Mouse (Mus musculus) cerebellum, postnatal 14 days (tissue): ENCODE data around the gene Nphp3.

ENCODE experiments used
- DNase-seq, 2 experiments: peaks; one replicate each; pipeline ENCODE4 v3.0.0; 2021; ENCODE audit warnings: mixed read lengths in 2 of 2

Gene Nphp3

DNA sequence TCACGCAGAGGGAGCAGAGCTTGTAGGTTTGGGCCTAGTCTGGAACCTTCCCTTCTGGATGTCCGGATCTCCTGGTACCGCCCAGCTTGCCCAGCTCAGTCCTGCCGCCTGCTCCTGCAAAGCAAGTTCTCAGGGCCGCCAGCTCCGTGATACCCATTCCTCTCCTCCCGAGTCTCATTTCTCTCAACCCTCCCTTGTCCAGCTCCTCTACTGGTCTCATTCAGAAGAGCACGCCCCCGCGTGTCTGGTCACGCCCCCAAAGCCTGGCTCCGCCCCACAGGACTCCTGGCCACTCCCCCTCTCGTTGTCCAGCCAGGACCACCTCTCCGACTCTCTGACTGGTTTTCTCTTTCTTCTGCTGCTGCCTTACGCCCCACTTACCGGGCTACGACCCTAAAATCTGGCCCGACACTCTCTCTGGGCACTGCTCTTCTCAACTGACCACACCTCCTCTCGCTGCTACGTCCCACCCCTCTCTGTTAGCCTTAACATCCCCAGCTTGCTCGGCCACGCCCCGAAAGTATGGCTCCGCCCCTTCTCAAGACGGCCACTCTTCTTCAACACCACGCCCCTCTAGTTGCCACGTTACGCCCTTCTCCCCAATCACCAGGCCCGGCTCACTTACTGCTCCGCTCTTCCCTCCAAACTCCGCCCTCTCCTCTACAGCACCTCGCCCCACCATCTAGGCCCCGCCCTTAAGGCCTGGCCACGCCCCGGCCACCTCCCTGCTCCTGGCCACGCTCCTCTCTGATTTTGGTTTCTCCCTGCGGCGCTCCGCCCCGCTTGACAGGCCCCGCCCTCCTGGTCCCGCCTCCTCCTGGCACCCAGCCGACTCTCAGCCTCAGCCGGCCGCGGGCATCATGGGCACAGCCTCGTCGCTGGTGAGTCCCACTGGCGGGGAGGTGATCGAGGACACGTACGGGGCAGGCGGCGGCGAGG is at the start of gene Nphp3:
TSS of gene Nphp3 (plus strand) at position 624 of the 939 bp plus-strand sequence.
- peak; percentile 99 to 100 for DNase-seq

DNA sequence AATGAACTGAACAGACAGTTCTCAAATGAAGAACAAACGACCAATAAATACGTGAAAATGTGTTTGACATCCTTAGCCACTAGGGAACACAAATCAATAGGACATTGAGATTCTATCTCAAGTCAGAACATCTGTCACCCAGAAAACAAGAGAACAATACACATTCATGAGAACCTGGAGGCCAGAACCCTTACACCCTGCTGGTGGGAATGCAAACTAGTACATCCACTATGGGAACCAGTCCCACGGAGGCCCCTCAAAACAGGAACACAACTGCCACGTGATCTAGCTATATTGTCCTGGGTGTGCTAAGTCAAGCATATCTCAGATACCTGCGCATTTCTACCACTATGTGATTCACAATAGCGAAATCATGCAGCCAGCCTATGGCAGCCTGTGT is 43.6 kb upstream of the Nphp3 start:
- DNase-seq: no peak

DNA sequence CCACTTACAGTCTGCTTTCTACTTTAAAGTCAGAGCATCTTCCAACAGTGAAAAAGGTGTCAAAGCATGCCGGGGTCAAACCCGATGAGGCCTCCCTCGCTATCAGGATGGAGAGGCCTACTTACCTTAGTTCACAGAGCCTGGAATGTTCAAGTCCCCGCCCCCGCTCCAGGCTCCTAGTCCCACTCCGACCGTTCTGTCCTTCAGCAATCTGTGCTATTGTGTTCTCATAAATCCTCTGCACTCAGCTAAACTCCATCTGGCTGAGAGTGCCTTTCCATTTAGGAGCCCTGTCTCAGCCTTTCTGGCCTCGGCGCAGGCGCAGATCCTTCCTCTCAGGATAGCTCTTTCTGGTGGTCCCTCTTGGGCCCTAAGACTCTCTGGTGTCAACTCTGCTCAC is 42.4 kb upstream of the Nphp3 start:
- no peak for DNase-seq

DNA sequence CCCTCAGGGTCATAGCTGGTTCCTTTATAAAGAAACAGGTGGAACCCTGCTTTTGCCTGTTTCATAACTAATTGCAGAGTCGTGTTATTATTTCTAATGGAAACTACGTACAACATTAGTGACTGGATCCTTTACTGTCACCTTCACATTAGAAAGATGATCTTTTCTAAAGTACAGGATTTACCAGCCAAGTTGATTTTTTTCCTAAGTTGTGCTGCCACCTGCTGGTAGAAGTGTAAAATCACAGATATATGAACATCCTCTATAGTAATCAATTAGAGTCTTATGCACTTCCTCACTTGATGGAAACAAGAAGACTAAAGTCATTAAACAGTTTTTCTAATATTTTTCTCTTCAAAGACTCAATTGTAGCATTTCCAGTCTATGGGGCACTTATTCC is 5.8 kb upstream of the Nphp3 start:
- DNase-seq: peak; percentile 79 to 82

DNA sequence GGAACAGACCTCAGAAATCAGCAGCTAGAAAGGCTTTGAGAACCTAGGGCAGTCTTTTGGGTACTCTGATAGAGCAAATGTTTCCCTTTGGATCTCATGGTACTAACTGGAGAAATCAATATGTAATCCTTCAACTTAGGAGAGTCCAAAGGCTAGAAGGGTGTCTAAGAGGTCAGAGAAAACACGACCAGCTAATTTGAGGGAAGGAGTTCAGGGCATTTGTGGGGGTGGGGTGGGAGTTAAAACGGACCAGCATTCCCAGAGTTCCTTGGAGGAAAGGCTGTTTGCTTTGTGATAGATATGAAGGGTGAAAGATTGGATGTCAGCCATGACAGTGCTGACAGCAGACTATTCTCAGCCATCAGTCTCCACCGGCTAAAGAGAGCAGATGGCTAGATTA is 1.7 kb upstream of the Nphp3 start:
- DNase-seq: no peak

DNA sequence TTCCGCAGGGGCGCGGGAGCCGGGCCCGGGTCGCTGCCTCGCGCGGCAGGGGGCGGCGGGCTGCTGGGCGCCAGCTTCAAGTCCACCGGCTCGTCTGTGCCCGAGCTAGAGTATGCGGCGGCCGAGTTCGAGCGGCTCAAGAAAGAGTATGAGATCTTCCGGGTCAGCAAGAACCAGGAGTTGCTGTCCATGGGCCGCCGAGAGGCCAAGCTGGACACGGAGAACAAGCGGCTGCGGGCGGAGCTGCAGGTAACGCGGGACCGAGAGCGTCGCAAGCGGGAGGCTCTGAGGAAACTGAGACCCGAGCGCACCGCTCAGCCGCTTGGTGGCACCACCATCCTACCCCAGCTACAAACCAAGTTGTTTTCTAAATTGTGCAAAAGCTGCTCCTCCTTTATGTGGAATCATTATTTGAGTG is 578 bp downstream of the Nphp3 start:
- DNase-seq: peak in 1 of 2 experiments; percentile 84

DNA sequence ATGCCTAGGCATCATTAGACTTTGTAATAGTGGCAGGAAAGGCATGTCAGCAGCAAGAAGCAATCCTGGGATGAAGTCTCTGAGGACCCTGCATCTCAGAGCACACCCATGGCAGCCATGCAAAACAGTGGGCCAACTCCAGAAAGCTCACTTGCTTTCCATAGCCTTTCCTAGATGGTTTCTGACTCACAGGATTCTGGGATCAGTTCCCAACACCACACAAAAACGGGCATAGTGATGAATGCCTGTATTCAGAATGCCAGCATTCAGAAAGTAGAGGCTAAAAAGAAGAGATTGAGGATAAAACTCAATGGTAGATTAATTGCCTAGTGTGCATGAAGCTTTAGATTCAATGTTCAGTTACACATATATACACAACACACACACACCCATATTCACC is 12.2 kb downstream of the Nphp3 start:
- DNase-seq: no peak

DNA sequence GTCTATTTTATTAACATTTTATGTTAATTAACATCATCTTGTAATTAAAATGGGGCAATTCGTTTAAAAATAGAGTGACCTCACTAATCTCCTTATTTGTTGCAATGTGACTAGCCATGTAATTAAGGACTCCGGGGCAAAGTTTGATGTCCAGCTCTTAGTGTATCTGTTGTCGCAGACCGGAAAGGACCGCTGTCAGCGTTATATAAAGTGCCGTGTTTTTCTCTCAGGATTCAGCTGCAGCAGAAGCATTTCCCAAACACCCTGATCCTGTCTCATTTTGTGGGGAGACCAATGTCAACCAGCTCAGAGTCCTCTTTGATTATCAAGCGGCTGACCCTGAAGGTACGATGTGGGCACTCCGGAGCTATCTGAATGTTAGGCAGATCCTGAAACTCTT is 18.7 kb downstream of the Nphp3 start:
- no peak for DNase-seq

DNA sequence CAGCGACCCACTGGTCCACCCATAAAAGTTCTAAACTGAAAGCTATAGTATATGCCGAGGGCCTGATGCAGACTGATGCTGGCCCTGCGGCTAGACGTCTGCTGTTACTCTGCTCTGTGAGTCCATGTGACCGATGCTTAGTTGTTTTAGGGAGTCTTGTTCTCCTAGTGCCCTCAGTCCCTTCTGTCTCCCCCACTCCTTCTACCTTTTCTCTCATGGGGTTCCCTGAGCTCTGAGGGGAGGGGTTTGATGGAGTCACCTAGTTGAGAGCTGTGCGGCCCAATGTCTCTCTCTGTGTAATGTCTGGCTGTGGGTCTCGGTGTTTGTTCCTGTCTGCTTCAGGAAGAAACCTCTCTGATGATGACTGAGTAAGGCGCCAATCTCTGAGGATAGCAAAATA is 24.8 kb downstream of the Nphp3 start:
- no peak for DNase-seq

DNA sequence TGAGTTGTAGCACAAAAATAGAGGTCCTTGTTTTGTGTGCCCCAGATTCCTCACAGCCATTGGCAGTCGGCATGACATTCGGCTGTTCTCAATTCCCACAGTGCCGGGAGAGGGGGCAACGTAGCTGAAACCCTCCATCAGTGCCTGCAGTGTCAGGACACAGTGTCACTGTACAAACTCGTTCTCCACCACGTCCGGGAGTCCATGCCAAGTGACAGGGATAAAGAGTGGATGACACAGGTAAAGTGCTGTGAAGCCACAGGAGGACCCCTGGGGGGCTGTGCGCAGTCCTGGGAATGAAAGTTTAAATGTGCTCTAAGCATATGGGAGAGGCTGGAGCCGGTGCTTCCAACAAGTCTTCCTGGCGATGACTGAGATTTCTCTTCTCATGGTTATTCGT is 27.5 kb downstream of the Nphp3 start:
- DNase-seq: no peak

DNA sequence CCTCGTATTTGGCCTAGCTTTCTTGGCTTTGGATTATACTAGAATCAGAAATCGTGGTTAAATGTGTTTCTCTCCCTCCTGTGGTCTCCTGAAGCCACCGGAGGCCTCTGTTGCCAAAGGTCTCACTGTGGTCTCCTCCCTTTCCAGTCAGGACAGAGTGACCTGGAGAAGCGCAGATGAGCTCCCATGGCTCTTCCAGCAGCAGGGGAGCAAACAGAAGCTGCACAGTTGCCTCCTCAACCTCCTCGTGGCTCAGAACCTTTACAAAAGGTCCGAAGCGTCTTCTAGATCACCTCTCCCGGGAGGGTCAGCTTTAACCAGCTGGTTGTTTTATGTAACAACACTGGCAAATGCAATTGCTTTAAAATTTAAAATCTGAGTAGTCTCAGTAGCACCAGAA is 31.9 kb downstream of the Nphp3 start:
- DNase-seq: no peak

DNA sequence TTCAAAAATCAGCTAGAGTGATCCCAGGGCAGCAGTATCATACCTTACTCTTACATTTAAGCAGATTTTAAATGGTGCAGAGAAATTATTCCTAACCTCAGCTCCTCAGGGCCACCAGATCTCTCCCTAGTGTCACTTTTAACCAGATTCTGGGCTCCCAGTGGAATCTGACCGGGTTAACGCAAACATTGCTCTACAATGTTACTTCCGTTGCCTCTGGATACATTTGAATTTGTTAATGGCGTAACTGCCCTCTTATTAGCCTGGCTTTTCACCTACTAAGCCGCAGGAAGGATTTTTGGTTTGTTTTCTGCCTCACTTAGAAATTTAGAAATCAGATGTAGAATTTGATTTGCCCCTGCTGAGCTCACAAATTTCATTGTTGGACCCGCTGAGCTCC is 32.4 kb downstream of the Nphp3 start:
- no peak for DNase-seq

DNA sequence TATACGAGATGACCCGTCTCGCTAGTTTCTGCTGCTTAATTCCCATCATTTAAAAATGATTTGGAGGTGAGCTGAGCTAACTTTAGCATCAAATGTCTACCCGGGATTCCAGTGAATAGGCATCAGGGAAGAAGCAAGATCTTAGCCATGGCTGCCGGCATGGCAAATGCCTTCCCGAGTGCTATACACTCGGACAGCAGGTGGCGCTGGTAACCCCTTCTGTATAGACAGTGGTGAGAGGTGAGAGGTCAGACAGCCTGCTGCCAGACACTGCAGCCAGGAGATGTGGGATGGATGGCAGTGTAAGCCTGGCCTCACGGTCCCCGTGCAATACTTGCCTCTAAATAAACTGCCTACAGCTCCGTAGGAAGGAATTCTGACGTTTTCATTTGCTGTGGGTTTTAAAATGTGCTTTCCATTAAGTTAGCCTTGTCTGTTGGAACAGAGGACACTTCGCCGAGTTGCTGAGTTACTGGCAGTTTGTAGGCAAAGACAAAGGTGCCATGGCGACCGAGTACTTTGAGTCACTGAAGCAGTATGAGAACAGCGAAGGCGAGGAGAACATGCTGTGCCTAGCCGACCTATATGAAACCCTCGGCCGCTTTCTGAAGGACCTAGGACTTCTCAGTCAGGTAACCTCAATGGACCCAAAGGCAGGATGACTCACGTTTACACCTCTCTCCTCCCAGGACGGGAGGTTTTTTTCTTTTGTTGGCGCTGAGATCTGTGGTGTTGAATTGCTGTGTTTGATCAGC is 33.1 kb downstream of the Nphp3 start:
- peak; percentile 73 to 86 for DNase-seq

DNA sequence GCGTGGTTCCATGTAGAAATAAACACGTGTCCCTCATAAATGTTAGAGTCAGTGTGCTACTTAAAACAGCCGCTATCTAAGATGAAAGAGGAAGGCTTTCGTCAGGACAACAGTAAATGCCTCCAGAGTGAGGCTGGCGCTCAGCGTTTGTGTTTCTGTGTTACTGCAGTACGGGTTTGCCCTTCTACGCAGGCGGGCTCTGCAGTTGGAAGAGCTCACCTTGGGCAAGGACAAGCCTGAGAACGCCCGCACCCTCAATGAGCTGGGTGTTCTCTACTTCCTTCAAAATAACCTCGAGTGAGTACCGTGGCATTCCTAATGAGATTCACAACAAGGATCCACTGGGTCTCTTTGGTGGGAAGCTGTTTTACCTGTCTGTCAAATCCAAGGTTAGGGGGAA is 35.9 kb downstream of the Nphp3 start:
- no peak for DNase-seq

DNA sequence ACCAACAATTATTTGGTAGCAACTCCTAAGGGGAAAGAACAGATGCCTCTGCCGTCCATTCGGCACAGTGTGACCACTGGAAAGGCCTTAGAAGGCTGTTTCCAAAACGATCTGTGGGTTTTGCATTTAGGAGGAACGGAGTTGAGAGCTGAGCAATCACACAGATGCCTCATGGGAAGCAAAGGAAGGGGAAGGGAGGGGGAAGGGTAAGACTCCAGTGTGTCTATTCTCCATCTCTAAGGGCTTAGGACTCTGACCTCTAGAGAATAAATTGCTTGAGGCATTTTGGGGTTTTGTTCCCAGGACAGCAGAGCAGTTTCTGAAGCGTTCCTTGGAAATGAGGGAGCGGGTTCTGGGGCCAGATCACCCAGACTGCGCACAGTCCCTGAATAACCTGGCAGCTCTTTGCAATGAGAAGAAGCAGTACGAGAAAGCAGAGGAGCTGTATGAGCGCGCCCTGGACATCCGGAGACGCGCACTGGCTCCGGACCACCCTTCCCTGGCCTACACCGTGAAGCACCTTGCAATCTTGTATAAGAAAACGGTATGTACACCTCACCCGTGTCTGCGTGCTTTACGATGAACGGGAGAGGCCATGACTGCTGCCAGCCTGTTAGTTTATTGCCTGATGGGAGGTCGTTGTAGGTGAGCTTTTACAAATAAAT is 36.8 kb downstream of the Nphp3 start:
- no peak for DNase-seq

DNA sequence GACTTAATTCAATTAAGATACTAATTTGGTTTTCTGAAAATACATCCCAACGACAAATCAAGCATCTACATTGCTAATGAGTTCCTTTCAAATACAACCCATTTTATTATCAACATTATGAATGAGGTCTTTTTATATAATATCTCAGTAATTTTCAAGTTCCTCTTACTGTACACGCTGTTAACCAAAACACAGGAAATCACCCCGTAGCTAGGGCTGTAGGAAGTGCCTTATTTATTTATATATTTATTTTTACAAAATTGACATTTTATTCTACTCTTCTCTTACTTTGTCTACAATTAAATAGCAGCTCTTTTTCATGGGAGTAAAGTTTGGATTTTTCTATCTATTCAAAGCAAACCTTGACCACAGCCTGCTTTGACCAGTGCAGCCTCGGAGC is 37.4 kb downstream of the Nphp3 start:
- no peak for DNase-seq

DNA sequence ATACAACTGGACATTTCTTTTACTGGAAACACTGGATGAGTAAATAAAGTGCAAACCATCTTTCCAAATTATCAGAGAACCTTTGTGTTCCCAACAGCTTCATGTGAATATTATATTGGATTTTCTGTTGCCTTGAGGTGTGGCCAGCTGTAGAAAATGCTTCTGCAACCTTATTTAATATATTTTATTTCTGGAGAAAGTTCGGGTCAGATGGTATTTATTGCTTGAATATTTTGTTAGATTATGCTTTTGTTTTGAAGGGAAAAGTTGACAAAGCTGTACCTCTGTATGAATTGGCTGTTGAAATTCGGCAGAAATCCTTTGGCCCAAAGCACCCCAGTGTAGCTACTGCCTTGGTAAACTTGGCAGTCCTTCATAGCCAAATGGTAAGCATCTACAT is 38.0 kb downstream of the Nphp3 start, which contains the start of gene Gm28305:
TSS of gene Gm28305 (plus strand) at position 301 of the 400 bp plus-strand sequence.
- DNase-seq: no peak

DNA sequence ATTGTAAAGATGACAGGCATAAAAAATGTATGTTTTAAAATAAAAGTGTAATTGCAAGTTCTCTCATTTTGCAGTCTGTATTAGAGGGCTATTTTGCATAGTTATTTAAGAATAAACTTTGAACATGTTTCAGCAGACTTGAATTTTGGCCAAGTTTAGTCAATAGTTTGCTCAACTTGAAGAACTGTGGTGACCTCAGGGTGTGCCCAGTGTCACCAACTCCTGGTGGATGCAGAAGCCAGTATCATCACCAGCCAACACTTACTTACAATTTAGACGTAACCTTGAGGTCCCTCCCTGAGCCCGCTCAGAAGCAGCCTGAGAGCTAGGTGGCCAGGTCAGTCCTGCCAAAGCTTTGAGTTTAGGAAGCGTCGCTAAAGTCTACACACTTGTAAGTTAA is 41.3 kb downstream of the Nphp3 start:
- no peak for DNase-seq

DNA sequence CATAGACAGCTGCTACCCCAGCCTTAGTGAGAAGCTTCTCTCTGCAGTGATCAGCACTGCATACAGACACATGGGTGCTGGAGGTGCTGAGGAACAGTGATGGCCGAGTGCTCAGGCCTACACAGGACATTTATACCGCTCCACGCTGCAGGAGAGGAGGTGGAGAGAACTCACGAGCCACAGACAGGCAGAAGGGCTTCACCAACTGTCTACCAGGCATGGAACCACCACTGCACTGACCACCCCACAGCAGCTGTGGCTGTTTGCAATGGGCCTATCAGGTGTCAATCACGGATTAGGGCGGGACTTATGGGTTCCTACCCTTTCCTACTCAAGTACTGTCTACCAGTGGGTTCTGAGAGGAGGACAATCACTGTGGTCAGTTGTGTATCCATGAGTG is 48.7 kb downstream of the Nphp3 start:
- no peak for DNase-seq

DNA sequence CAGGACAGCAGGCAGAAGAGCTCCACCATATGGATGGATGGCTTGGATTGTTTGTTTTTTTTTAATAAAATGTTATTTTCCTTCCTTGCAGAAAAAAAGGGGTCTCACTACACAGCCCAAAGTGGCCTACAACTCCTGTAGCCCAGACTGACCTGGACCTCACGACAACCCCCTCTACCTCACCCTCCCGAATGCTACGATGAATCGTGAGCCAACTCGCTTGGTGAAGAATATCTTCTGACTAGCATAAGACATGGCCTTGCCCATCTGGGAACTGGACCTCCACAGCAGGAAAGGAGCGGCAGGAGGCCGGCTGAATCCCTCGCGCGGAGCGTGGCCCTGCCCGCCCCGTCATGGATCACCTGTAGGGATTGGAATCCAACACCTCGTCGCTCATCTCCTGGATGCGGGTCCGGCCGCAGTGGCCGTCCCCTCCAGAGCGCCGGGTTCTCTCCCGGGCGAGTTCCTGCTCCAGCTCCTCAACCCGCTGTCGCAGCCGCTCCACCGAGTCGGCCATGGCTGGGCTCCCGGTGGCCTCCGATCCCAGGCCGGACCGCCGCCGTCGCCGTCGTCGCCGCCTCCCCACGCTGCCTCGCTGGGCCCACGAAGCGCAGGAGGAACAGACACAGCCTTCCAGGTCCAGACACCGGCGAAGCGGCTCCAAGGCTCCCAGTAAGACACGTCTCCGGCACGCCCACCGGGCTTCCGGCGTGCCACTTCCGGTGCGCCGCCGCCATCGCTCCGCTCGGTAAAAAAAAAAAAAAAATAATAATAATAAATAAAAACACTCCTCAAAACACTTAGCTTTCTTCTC is 60.3 kb downstream of the Nphp3 start, which contains the start of gene Uba5:
TSS of gene Uba5 (minus strand) at position 705 of the 814 bp plus-strand sequence.
- DNase-seq: peak in 1 of 2 experiments; percentile 85

DNA sequence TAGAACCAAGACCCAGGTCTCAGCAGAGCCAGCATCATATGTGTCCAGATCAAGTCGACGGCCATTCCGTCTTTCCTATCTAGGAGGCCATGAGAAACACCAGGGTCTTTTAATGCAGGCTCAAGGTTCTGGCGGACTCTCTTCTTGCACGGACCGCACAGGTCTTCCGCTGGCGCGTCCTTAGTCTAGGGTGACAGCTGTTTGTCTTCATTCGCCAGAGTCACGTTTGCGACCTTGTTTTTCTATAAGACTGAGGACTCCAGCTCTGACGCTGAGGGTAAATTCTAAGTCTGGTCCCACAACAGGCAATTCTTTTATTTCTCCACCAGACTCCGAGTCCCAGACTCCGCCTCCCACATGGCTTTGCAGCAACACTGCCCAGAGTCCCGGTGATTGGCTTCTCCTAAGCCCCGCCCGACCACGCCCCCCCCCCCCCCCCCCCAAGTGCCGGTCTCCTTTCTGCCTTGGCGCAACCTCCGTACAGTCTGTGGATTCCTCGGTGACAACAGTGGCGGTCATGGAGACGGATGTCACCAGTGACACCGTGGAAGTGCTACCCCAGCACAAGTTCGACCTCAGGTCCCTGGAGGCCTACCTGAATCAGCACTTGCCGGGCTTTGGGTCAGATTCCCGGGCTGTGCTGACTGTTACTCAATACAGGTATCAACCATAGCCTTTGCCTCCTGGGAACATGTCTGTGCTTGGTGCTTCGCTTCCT is 61.1 kb downstream of the Nphp3 start, which contains the start of gene Acad11:
TSS of gene Acad11 (plus strand) at position 134 of the 718 bp plus-strand sequence.
- peak; percentile 89 to 93 for DNase-seq

DNA sequence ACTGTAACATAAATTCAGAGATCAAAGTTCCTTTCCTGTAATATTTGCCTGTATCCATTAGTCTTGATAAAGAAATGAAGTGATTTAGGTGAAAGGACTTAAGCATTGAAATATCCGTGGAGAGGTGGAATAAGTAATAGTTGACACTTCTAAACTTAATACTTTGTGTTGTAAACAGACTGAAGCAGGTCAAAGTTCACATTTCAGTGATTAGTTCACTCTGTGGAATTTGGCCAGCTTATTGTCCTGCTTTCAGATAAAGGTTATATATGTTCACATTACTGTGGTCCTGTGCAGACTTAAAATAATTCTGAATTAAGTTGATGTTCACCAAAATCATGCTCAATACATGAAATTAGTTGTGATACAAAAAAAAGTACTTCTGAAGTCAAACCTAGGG is 62.2 kb downstream of the Nphp3 start:
- DNase-seq: no peak
